Mouse (Mus musculus) fibroblast of lung, adult 2 months (primary cell): ENCODE results near the gene Cdh22.

Source experiments
- DNase-seq: peaks from one replicate; pipeline ENCODE4 v3.0.0-alpha.2; 2011; ENCODE audit warnings: low read depth

Gene Cdh22

GRCm38 (mm10) chr2:165250903-165251302 lies 16.2 kb upstream of the Cdh22 start:
- no peak for DNase-seq

GRCm38 (mm10) chr2:165248967-165249366 lies 14.3 kb upstream of the Cdh22 start:
- DNase-seq, result no peak

GRCm38 (mm10) chr2:165246349-165246748 lies 11.7 kb upstream of the Cdh22 start:
- DNase-seq, result no peak

GRCm38 (mm10) chr2:165243122-165243720 lies 8.6 kb upstream of the Cdh22 start:
- no peak for DNase-seq

GRCm38 (mm10) chr2:165242575-165242974 lies 7.9 kb upstream of the Cdh22 start:
- no peak for DNase-seq

GRCm38 (mm10) chr2:165241786-165242185 lies 7.1 kb upstream of the Cdh22 start:
- DNase-seq, result no peak

- DNase-seq, result no peak
Measured at GRCm38 (mm10) chr2:165240371-165240770, 5.7 kb upstream of the Cdh22 start.

- DNase-seq, result no peak
Measured at GRCm38 (mm10) chr2:165239533-165240144, 5.0 kb upstream of the Cdh22 start.

- no peak for DNase-seq
Measured at GRCm38 (mm10) chr2:165238416-165239145, 3.9 kb upstream of the Cdh22 start.

GRCm38 (mm10) chr2:165234291-165234612 lies 401 bp downstream of the Cdh22 start:
- DNase-seq, result no peak

GRCm38 (mm10) chr2:165233491-165234290 lies 962 bp downstream of the Cdh22 start:
- DNase-seq, result no peak

- no peak for DNase-seq
Measured at GRCm38 (mm10) chr2:165229050-165229449, 5.6 kb downstream of the Cdh22 start.

GRCm38 (mm10) chr2:165223837-165224236 lies 10.8 kb downstream of the Cdh22 start:
- no peak for DNase-seq

- DNase-seq, result no peak
Measured at GRCm38 (mm10) chr2:165221952-165222351, 12.7 kb downstream of the Cdh22 start.

GRCm38 (mm10) chr2:165220347-165220945 lies 14.2 kb downstream of the Cdh22 start:
- no peak for DNase-seq

GRCm38 (mm10) chr2:165218954-165219353 lies 15.7 kb downstream of the Cdh22 start:
- DNase-seq, result no peak

GRCm38 (mm10) chr2:165217361-165218149 lies 17.1 kb downstream of the Cdh22 start:
- no peak for DNase-seq

GRCm38 (mm10) chr2:165215103-165215951 lies 19.3 kb downstream of the Cdh22 start:
- peak; percentile 9 for DNase-seq

- DNase-seq, result no peak
Measured at GRCm38 (mm10) chr2:165211426-165212079, 23.1 kb downstream of the Cdh22 start.

- no peak for DNase-seq
Measured at GRCm38 (mm10) chr2:165210948-165211347, 23.7 kb downstream of the Cdh22 start.
